Mouse (Mus musculus) large intestine, adult 2 months (tissue): Measurements from ENCODE around the gene Sort1. TPM values are rescaled to one million over a fixed set of nuclear protein-coding genes. Genes with fewer than 3 reads are reported as not detected.

ENCODE experiments used
- DNase-seq: peaks from one replicate; pipeline ENCODE4 v3.0.0-alpha.2; 2012; ENCODE audit warnings: low read depth, low spot score
- WGBS: fragments of 180-500 bp; shearing (Covaris S2); methylation state at CpG from one replicate; pipeline ENCODE4 v1.1.7; 2018; 5-methylcytosine and 5-hydroxymethylcytosine counted together
- polyA plus RNA-seq: library from polyadenylated mRNA; depleted of rRNA; stranded (reverse); fragments of >200 nt; gene quantifications from 2 replicates; pipeline ENCODE4 v1.2.3, GENCODE M21; 2012

Sort1 gene
- polyA plus RNA-seq, 1 experiment, result 52.4 TPM

DNA sequence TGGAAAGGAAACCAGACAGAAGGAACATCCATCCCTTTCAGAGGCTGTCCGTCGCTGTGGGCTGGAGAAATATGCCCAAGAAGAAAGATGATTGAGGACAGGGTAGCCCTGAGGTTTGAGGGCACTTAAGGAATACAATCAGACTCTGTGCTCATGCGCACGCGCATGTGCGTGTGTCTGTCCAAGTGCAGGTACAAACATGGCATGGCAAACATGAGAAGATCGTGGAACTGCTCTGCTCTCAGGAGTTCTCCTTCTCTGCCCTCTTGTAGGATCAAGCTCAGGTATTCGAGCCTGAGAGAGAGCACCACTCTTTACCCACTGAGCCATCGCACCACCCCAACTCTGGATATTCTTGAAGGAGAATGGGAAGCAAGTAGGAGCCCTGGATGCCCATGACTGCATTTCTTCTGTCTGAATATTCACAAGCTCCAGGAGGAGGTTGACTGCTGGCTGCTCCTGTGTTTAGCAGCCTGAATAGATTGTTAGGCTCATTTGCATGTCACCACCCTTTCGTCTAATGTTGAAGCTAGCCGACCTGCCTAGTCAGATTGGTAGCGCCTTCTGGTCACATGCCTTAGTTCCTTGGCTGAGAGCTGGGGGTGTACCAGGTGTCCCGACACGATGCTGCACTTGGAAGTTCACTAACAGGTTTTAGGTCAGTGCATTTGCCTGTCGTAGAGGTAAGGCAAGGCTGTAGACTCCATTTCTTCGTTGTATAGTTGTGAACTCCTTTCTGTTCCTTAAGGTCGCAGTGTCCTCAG is 7.3 kb downstream of the Sort1 start:
- DNase-seq, result no peak
- 52% methylated on average over 17 of the region's 17 CpGs for WGBS

DNA sequence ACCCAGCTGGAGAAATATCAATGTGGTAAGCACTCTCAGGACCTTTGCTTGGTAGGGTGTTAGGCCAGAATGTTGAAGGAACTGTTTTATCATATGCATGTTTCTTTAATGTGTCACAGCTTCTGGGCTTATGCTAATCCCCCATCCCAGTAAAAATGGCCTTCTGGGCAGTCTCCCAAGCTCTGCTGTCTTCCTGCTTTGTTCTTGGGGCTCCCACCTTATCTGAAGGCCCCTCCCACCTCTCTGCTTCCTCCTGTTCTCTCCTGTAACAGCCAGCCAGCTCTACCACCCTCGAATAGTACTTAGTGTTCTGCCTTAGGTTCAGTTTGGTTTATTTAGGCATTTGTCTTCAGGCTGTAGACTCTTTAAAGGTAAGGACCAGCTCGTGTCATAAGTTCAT is 10.5 kb downstream of the Sort1 start:
- 17% methylated on average over 2 of the region's 2 CpGs for WGBS
- DNase-seq, result no peak

DNA sequence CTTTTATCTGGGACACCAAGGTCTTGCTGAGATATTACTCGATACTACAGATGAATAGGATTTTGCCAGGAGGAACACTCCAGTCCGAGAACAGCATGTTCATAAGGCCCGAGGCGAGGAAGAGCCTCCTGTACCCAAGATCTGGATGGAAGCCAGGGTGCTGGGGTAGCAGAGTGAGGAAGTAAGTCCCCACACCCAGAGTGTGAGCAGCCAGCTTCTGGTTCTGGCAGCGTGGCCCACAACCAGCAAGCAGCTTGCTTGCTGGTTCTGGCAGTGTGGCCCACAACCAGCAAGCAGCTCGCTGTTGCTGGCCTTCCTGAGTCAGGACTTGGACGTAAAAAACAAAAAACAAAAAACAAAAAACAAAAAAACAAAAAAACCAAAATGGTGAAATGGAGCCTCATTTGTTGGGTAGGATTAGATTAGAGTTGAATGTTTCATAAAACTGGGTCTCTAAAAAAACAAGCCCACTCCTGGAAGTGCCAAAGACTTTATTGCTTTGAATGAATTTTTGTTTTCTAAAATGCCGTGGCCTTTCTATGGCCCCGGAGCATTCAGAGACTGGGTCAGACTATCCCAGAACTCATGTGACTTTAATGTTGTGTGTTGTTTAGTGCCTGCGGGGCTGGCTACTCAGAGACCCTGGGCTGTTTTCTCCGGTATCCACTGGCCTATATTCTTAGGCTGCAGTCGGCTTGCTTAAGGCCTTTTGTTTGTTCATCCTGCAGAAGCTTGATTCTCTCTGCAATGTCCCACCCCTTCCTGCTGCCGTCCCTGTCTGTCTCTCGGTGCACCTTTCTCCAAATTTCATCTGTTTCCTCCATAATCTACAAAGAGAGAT is 11.7 kb downstream of the Sort1 start:
- DNase-seq, result no peak
- WGBS, result 19% methylated on average over 14 of the region's 14 CpGs

DNA sequence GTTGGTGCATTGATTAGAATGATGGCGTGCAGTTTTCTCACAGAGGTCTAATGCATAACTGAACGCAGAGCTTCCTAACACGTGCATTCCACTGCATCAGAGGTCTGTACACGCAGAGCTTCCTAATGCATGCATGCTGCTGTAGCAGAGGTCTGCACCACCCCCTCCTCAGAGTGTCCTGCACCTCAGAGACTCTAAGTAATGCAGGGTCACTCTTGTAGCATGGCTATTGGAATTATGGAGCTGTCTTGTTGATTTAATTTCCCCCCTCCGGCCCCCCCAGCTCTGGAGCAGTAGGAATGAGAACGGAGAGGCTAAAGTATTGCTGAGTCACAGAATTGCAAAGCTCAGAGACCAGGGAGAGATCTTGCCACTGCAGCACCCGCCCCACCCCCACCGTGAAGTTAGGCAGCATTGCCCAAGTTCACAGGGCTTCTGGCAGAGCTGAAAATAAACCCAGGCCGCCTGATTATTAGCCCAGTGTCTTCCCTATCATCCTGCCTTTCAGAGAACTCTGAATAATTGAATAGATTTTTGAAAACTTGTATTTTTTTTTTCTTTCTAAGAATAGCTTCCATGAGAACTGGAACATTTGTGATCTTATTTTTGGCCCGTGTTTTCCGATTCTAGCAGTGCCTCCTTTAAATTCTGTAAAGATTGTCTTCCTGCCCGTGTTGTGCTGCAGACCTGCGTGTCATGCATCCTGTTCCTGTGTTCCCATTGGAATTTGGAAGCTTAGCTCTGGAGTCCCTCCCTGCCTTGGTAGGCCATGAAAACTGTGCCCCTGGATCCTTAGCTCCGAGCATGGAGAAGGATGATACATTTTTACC is 12.6 kb downstream of the Sort1 start:
- WGBS, result 26% methylated on average over 14 of the region's 14 CpGs
- DNase-seq, result no peak

DNA sequence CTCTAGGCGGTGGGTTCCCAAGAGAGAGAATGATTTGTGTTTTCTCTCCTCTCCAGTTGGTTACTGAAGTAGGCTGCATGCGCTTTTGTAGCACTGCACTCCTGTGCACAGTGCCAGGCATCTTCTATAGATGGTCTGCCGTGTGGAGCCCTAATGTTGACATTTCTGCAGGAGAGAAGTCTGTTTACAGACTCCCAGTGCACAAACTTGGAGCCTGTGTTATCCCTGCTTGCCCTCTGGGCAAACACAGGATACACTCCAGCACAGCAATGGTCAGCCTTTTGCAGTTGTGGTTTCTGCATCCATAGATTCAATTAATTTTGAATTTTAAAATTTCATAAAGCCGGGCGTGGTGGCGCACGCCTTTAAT is 13.2 kb downstream of the Sort1 start:
- WGBS, result 66% methylated on average over 7 of the region's 7 CpGs
- no peak for DNase-seq

DNA sequence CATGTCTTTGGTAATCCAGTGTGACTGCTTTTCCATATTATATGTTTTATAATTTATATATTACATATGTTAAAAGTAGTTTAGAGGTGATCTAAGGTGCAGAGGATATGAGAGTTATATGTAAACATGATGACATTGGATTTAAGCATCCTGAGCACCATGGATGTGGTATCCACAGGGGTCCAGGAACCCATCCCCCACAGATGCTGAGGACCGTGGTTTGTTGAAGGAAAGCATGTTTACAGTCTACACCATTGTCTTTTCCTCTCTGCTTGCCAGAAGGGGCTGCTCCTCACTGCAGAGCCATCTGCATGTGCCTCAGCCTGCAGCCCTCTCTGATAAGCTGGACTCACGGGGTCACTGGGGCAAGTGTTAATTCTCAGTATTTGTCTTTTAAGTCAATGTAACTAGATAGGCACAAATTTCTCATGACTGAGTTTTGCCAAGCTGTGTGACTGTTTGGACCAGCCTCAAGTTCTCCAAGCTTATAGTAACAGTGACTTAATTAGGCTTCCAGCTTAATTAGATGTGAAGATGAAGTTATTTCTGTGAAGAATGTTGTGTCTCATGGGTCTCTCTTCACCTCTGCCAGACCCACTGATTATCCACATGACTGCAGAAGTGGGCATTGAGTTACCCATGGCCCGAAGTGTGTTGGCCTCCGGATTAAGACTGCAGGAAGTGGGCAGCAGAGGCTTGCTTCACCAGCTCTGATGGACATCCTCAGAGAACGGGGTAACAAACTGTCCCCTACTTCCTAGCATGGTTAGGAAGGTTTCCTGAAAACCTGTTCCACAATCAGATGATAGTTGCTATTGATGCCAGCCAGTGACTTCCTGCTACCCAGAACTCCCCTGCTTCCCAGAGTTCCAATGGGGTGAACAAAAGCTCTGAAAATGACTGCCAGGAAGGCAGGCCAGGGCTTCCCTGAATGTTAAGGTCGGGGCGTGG is 14.0 kb downstream of the Sort1 start:
- WGBS, result 71% methylated on average over 7 of the region's 7 CpGs
- DNase-seq, result no peak

GRCm38 (mm10) chr3:108300455-108301030 is 16.7 kb downstream of the Sort1 start:
- 73% methylated on average over 6 of the region's 6 CpGs for WGBS
- DNase-seq, result no peak

DNA sequence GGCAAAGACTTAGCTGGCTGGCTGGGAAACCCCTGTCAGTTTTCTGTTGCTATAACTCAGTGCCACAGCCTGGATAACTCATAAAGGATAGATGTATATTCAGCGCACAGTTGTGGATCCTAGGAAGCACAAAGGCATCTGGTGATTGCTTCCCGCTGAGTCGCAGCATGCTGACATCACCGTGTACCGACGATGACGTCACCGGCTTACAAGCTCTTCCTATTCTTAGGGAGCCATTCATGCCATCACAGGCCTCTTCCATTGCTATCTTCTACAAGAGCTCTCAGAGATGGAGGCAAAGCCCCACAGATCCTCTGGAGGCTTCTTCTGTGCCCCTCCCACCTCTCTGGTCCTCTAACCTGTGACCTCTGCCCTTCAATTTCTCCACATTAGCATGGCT is 19.8 kb downstream of the Sort1 start:
- DNase-seq, result no peak
- 88% methylated on average over 8 of the region's 8 CpGs for WGBS

DNA sequence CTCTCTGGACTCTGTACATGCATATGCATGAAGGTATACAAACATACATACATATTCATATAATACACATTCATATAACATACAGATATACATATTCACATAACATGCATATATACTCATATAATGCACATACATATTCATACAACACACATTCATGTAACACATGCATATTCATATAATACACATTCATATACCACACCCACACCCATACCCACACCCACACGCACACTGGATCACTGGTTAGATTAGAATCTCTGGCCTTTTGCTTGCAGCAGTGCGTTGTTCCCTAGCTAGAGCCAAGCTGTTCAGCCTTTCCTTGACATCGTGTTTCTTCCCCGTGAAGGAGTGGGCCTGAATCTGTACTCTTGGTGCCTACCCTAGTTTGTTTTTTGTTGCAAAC is 20.9 kb downstream of the Sort1 start:
- DNase-seq, result no peak
- 46% methylated on average over 4 of the region's 4 CpGs for whole genome bisulfite sequencing

DNA sequence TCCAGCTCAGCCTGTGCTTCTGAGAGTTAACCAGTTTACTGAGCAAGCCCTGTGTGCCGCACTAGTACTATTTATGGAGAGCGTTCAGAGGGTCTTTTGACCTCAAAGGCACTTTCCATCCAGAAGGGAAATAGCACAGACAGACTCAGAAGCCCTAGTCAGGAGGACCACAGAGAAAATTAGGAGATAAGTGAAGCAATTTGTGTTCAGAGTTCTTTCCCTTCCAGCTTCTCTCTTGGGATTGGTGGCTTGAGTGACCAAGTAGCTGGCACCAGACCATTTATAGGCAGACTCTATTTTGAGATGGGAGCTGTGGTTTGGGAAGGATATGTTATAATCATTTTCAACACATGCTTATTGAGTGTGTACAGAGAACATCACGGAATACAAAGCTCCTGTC is 22.5 kb downstream of the Sort1 start:
- 20% methylated on average over 3 of the region's 3 CpGs for WGBS
- DNase-seq, result no peak

- 57% methylated on average over 6 of the region's 6 CpGs for WGBS
- no peak for DNase-seq
Observed at GRCm38 (mm10) chr3:108307485-108307884, 23.6 kb downstream of the Sort1 start.

DNA sequence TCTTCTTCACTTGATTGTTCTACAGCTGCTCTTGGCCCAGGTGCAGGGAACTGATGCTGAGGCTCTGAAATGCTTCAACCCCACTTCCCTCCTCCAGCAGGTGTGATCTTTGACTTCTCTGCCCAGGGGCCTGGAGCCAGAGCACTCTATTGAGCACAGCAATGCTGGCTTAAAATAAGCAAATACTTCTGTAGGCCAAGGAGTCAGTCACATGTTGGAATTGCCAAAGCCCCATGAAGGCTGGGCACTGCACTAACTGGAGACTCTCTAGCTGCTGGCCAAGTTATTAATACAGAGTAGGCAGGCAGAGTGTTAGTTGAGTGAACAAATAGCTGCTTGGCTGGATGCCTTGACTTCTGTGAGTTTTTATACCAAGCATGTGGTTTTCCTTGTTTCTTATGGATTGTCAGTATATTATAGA is 27.0 kb downstream of the Sort1 start:
- no peak for DNase-seq

DNA sequence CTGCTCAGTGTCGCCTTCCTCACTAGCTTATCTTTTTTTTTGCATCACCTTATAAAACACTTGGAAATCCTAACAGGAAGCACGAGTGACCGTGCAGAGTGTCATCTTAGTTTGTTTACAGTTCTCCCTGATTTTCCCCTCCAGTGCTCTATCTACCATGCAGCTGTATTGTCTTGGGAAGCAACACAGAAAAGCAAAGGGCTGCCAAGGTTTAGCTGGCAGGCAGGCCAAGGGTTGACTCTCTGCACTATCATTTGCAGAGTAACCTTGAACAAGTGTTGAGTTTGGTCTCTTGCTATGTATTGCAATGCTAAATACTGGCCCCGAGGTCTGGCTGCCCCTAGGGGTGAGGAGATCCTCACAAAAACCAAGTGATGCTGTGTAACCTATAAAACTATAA is 27.8 kb downstream of the Sort1 start:
- WGBS, result 35% methylated on average over 4 of the region's 4 CpGs
- DNase-seq, result no peak

GRCm38 (mm10) chr3:108312414-108312813 is 28.5 kb downstream of the Sort1 start:
- no peak for DNase-seq

GRCm38 (mm10) chr3:108313138-108313537 is 29.3 kb downstream of the Sort1 start:
- no peak for DNase-seq
- 68% methylated on average over 4 of the region's 4 CpGs for WGBS

DNA sequence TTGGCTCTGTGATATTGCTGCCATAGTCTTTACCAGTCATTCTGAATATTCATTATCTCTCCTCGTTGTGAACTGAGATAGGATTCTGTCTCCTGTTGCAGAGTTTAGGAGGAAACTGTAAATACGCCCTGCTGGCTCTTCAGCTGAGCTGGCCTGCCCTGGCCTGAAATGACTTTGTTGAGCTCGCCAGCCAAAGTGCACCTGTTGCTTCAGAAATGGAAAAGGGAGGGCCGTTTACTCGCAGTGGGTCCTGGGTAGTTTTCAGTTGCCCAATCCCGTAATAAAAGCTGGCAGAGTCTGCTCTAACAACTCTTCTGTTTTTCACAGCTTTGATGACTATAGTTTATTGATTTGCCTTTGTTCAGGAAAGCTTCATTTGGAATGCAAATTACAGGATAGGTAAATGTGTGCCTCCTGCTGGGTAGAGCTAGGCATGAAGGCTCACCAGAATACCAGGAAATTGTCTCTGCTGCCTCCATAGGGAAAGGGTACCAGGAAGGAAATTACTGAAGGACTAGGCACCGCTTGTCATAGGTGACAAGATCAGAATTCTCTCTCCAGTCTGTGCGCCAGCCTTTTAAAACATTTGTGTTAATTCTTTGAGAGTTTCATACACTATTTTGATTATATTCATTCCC is 30.3 kb downstream of the Sort1 start:
- DNase-seq, result peak; percentile 88
- WGBS, result 37% methylated on average over 8 of the region's 8 CpGs

DNA sequence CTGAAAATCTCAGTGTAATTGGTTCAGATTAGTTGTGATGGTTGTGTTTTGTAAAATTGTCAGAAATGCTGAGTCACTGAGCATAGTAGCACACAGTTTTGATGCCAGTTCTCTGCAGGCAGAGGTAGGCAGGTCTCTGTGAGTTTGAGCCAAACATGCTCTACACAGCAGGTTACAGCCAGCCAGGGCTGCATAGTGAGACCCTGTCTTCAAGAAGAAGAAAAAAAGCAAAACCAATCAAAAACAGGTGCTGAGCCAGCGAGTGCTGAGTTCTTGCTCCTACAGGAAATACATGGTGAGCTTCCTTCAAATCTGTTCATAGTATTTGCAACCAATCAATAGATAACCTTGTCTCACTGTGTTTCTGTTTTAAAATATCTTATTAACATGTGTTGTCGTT is 34.6 kb downstream of the Sort1 start:
- no peak for DNase-seq
- WGBS, result 80% methylated on average over 2 of the region's 2 CpGs

DNA sequence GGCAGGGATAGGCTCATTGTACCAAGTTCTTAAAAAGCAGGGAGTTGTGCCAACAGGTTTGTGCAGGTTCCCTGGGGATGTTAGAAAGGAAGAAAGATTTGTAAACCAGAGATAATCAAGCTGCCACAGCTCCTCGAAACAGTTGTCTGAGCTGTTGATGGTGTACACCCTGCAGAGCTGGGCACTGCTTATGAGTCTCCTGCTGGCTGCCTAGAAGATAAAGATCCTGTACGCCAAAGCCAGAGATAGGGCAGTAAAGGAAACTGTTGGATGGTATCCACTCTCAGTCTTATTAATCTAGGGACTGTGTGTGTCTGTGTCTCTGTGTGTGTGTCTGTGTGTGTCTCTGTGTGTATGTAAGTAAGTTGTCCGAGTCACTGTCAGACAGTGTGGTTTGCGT is 37.8 kb downstream of the Sort1 start:
- 78% methylated on average over 4 of the region's 4 CpGs for WGBS
- DNase-seq, result no peak

- no peak for DNase-seq
- WGBS, result 91% methylated on average over 4 of the region's 4 CpGs
Observed at GRCm38 (mm10) chr3:108322136-108322535, 38.3 kb downstream of the Sort1 start.
